Mouse (Mus musculus): ENCODE measurements around the gene Cuedc1.

GRCm38 (mm10) chr11:88159389-88159788, 61.5 kb downstream of the Cuedc1 start:
- no peak for TF ChIP-seq POLR2A (IDR thresholded peaks at IDR 0.05; ENCODE audit: insufficient read depth, low read length)
- TF ChIP-seq CTCF (IDR thresholded peaks at IDR 0.05; ENCODE audit: low read depth, low read length) = no peak
